Mouse (Mus musculus) intestine, postnatal 0 days (tissue): ENCODE results near the gene Erbb2. TPM values are rescaled to one million over a fixed set of nuclear protein-coding genes. Genes with fewer than 3 reads are reported as not detected.

Experiments used
- ATAC-seq: fragments of 200-750 bp; cut with Nextera tagmentation; 2 replicates; pipeline ENCODE4 v1.8.0; 2017; ENCODE audit warnings: mild to moderate bottlenecking, moderate TSS enrichment, moderate library complexity
- H3K27ac ChIP-seq: fragments of 300-500 bp; sonication (generic); 2 replicates; pipeline ENCODE4 v1.5.1; 2014; ENCODE audit warnings: mild to moderate bottlenecking, low read depth, low read length, moderate library complexity
- H3K27me3 ChIP-seq: fragments of 300-500 bp; sonication (generic); replicated peaks from 2 replicates; pipeline ENCODE4 v1.6.1; 2014; ENCODE audit warnings: low read length, mixed read lengths; ENCODE audit not compliant: control insufficient read depth, insufficient read depth
- H3K36me3 ChIP-seq: fragments of 300-500 bp; sonication (generic); 2 replicates; pipeline ENCODE4 v1.6.1; 2014; ENCODE audit warnings: mild to moderate bottlenecking, moderate library complexity; ENCODE audit not compliant: control insufficient read depth, insufficient read depth
- H3K4me1 ChIP-seq: fragments of 300-500 bp; sonication (generic); replicated peaks from 2 replicates; pipeline ENCODE4 v1.6.1; 2014; ENCODE audit warnings: antibody characterized with exemption, low read length, mixed read lengths; ENCODE audit not compliant: control insufficient read depth, insufficient read depth
- H3K4me2 ChIP-seq: fragments of 300-500 bp; sonication (generic); replicated peaks from 2 replicates; pipeline ENCODE4 v1.6.1; 2014; ENCODE audit warnings: low read depth, mild to moderate bottlenecking, moderate library complexity
- H3K4me3 ChIP-seq: fragments of 300-500 bp; sonication (generic); 2 replicates; pipeline ENCODE4 v1.5.1; 2014; ENCODE audit warnings: low read depth, low read length
- H3K9ac ChIP-seq: fragments of 300-500 bp; sonication (generic); 2 replicates; pipeline ENCODE4 v1.6.1; 2014; ENCODE audit warnings: mild to moderate bottlenecking, low read depth, low read length
- H3K9me3 ChIP-seq: fragments of 300-500 bp; sonication (generic); 2 replicates; pipeline ENCODE4 v1.6.1; 2016; ENCODE audit warnings: mixed run types; ENCODE audit not compliant: control insufficient read depth
- CTCF ChIP-seq: sonication (generic); IDR thresholded peaks from 2 replicates; pipeline ENCODE4 v1.5.1; 2016; ENCODE audit warnings: low read depth, mild to moderate bottlenecking, control low read depth, antibody characterized with exemption, moderate library complexity
- WGBS: fragments of 180-500 bp; shearing (Covaris S2); extraction: QIAGEN DNeasy Blood & Tissue Kit; methylation state at CpG from one replicate; pipeline ENCODE4 v1.1.7; 2014; 5-methylcytosine and 5-hydroxymethylcytosine counted together
- polyA plus RNA-seq: library from polyadenylated mRNA; unstranded; fragments of >200 nt; fragmentation: Nextera tagmentation; extraction: Ambion mirVana; gene quantifications from 2 replicates; pipeline ENCODE4 v1.2.1, GENCODE M21; 2015

Gene Erbb2
- polyA plus RNA-seq, 1 experiment from 2014 or later: 19.4 TPM

DNA sequence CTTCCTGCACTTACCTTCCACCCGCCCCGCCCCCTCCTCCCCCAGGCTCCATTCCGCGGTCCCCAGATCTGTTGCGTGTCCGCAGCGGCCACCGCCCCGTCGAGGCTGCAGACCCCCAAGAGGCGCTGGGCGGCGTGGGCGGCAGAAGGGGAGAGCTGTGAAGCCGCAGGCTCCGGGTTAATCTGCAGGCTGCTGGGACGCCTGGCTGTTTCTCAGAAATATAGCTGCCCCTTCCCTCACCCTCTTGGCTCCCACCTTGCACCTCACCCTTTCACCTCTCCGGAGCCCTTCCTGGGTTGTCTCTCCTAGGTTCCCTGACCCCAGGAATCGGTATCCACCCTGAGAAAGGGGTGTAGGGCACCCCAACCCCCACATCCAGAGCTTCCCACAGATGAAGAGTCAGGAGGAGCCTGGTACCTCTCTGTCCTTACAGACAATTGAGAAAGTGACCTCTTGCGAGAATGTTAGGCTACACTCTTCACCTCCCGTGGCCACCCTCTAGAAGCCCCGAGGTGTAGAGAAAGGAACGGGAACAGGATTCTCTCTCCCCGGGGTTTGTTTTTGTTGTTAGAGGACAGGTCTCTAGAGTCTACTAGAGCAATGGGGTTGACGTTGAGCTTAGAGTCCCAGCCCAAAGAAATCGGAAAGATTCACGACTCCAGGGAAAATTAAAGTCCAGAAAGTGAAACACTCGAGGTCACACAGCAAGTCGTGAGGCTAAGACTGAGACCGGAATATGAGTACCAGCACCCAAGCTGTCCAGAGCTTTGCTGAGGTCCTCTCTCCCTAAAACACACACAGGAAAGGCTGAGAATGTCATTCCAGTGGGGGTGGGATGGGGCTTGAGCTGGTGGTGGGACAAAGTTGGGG, 46.1 kb downstream of the Erbb2 start:
- no peak overlapping the region for H3K27ac ChIP-seq

DNA sequence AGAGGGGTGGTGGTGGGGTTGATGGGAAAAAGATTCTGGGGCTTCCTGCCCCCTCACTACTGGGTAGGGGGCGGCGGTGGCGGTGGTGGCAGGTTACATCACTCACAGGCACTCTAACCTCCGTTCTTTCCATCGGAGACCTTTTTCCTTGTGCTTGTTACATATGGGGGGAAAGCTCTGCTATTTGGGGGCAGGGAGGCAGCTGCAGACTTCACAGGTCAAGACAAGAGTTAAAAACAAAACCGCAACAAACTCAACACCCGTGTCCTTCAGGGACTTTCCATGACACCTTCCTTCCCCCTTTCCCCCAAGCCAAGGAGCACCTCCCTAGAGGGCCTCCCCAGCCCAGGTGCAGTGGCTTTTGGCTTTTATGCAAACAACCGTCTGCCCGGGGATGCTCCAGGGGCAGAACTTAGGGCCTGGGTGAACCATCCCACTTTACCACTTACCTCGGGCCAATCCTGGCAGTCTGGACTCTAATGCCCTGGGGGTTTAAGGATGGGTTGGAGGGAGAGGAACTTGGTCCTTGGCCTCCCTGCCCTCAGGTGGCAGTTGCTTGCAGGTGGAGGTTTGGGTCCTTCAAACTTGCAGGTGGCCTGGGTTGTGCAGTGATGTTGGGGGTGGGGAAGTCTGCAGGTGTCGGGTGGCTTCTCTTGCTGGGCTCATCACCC, 46.9 kb downstream of the Erbb2 start:
- no peak for ATAC-seq
- peaks cover 9% of the 10 kb centered on the region; the same call in 1 of the 2 replicates for H3K36me3 ChIP-seq
- H3K9me3 ChIP-seq: no peaks in the 10 kb centered on the region
- 0 out of 2 replicates have a peak, but pooled peaks cover 4% of the 10 kb centered on the region for H3K27me3 ChIP-seq
- no peak overlapping the region for H3K4me3 ChIP-seq
- TF ChIP-seq CTCF: no peak
- no peak overlapping the region for H3K27ac ChIP-seq
- no peak overlapping the region for H3K4me2 ChIP-seq
- no peaks in the 10 kb centered on the region for H3K4me1 ChIP-seq
- no peak overlapping the region for H3K9ac ChIP-seq
- 41% methylated on average over 11 of the region's 11 CpGs for WGBS

More for the DNA sequence above, 46.1 kb downstream of the Erbb2 start:
- Histone ChIP-seq H3K4me2 (peak overlapping the region; percentile 85), H3K4me1 (no peaks in the 10 kb centered on the region), H3K36me3 (peaks cover 18% of the 10 kb centered on the region; the same call in 1 of the 2 replicates), H3K9ac (peak overlapping the region; percentile 35), H3K27me3 (0 out of 2 replicates have a peak, but pooled peaks cover 4% of the 10 kb centered on the region), H3K9me3 (no peaks in the 10 kb centered on the region), H3K4me3 (peak overlapping the region; percentile 52)
- no peak for TF ChIP-seq CTCF
- 0 out of 2 replicates have a peak, but pooled peaks have one; percentile 9 for ATAC-seq
- 5% methylated on average over 30 of the region's 30 CpGs for WGBS

DNA sequence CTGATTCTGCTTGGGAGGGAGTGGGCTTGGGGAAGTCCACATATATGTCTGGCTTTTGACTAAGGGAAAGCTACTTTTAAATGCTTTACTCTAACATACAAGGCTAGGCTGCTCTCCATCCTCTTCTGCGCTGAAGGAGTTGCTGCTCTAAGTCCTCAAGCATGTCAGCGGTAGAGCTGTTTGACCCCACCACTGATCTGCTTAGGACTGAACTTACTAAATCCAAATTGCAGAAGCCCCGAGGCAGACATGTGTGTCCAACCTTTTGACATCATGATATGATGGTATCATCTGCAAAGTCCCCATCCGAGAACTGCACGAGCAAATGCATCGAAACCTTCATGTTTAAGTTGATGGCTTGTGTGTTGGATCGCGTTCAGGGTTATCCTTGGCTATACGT, 47.6 kb downstream of the Erbb2 start:
- Histone ChIP-seq H3K4me1 (no peaks in the 10 kb centered on the region), H3K27me3 (0 out of 2 replicates have a peak, but pooled peaks cover 4% of the 10 kb centered on the region), H3K27ac (no peak overlapping the region), H3K4me2 (no peak overlapping the region), H3K9me3 (no peaks in the 10 kb centered on the region), H3K9ac (no peak overlapping the region), H3K36me3 (peaks cover 3% of the 10 kb centered on the region; the same call in 1 of the 2 replicates), H3K4me3 (no peak overlapping the region)
- WGBS: 85% methylated on average over 9 of the region's 9 CpGs
- no peak for TF ChIP-seq CTCF
- no peak for ATAC-seq

GRCm38 (mm10) chr11:98461109-98461720, 48.9 kb downstream of the Erbb2 start:
- Histone ChIP-seq H3K9ac (no peak overlapping the region), H3K9me3 (no peaks in the 10 kb centered on the region), H3K4me1 (no peaks in the 10 kb centered on the region), H3K27ac (no peak overlapping the region), H3K36me3 (no peaks in the 10 kb centered on the region), H3K4me3 (no peak overlapping the region), H3K27me3 (0 out of 2 replicates have a peak, but pooled peaks cover 4% of the 10 kb centered on the region), H3K4me2 (no peak overlapping the region)
- WGBS: 56% methylated on average over 6 of the region's 6 CpGs
- TF ChIP-seq CTCF: no peak
- no peak for ATAC-seq

- H3K4me1 ChIP-seq: no peaks in the 10 kb centered on the region
- H3K27me3 ChIP-seq: 0 out of 2 replicates have a peak, but pooled peaks cover 4% of the 10 kb centered on the region
- 94% methylated on average over 6 of the region's 6 CpGs for WGBS
- H3K27ac ChIP-seq: no peak overlapping the region
- H3K9ac ChIP-seq: no peak overlapping the region
- ATAC-seq: no peak
- H3K36me3 ChIP-seq: no peaks in the 10 kb centered on the region
- no peaks in the 10 kb centered on the region for H3K9me3 ChIP-seq
- TF ChIP-seq CTCF: no peak
- no peak overlapping the region for H3K4me3 ChIP-seq
- no peak overlapping the region for H3K4me2 ChIP-seq
These were observed 50.0 kb downstream of the Erbb2 start for GRCm38 (mm10) chr11:98462255-98462654.

DNA sequence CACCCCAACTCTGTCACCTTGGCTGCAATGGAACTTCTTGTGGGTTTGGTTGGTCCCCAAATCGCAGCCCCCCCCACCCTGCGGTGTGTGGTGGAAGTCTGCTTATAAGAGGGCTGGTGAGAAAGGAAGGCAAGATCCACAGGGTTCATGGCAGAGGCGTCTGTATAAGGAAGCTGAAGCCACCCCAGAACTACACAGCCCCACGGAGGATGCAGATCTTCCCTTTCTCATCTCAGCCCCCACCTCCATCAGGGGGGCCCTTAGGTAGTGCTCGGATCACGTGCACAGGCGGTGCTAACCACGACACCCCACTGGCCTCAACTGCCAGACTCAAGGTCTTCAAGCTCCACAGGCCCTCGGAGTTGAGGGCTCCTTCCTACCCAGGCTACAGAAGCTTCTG, 51.6 kb downstream of the Erbb2 start:
- Histone ChIP-seq H3K36me3 (no peaks in the 10 kb centered on the region), H3K27ac (no peak overlapping the region), H3K4me2 (no peak overlapping the region), H3K4me3 (no peak overlapping the region), H3K9ac (no peak overlapping the region), H3K4me1 (no peaks in the 10 kb centered on the region), H3K9me3 (no peaks in the 10 kb centered on the region), H3K27me3 (no peaks in the 10 kb centered on the region)
- TF ChIP-seq CTCF: no peak
- WGBS: 84% methylated on average over 9 of the region's 9 CpGs
- 0 out of 2 replicates have a peak, but pooled peaks have one; percentile 4 for ATAC-seq
